ENCODE assay signal across 9 mouse cellular contexts in the genomic region with DNA sequence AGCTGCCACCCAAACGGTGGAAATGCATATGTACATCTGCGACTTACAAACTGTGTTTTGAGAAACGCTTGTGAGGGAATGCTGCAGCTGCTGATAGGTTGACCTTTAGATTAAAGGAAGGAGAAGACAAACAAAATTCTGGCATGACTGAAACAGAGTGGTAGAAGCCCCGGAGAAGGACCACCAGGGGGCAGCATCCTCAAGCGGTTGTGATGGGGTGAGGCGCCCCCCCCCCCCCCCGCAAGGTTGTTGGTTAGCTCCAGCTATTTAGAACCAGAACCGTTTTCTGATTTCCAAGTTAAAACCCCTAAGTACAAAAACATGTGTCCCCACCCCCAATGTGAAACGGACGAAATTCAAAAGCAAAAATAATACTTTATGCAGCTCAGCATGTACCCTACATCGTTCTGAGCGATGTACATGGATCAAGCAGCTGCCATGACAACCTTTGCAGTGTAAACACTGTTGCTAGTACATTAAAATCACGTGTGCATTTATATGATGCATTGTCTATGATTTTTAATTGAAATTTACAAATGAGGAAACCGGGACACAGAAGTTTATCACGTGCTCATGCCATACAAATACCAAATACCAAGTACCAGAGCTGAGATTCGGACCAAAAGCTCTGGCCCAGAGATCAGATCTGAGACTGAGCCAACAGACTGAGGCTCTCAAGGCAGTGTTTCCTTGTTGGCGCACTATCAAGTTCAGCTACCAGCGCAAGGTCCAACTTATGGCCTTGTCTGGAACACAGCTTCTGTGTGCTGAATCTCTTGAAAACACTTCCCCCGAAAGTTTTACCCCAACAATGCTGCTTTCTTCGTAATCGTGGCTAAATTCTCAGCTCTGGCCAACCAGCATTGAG.
A peak's percentile ranks its signal among the peaks of the same experiment; 100 is the strongest.
DNase-seq lines count a peak whose midpoint lies in the region; ATAC-seq and TF ChIP-seq lines count a peak whose summit lies in the region.
"Had no signal": no experiment of that assay in that cellular context is flagged by ENCODE, and none has a peak within 500 bp of the region (broad histone marks: within the 10 kb centered on the region; RNA-seq: fewer than 3 reads in every experiment).

No protein-coding gene starts in this region.

- H3K36me3 ChIP-seq in limb, embryonic 14.5 days (ENCODE audit: control insufficient read depth, insufficient read depth, low read length) = no peaks in the 10 kb centered on the region

- H3K9ac ChIP-seq in limb, embryonic 14.5 days (ENCODE audit: low read depth, low read length, severe bottlenecking) = no peak overlapping the region

- H3K4me1 ChIP-seq in limb, embryonic 14.5 days (ENCODE audit: control insufficient read depth, insufficient read depth, low read length) = no peaks in the 10 kb centered on the region

- no peak for ATAC-seq in limb, embryonic 14.5 days (ENCODE audit: low FRiP score, low read depth)

- intact Hi-C loops in heart, postnatal 14 days (cut with DNase I) = loop anchor here (1.0 to 5.0 kb wide), 6 partner anchors 27 to 401 kb away; no protein-coding TSS in a partner anchor

- no peaks in the 10 kb centered on the region for H3K9me3 ChIP-seq in limb, embryonic 14.5 days (ENCODE audit: control insufficient read depth, low read length)

- no peak overlapping the region for H3K27ac ChIP-seq in limb, embryonic 14.5 days (replicated peaks; ENCODE audit: low read depth, low read length)

- TF ChIP-seq POLR2A in limb, embryonic 14.5 days (IDR thresholded peaks at IDR 0.05; ENCODE audit: borderline replicate concordance, extremely low read depth, insufficient read depth, insufficient read length) = no peak

- peak; percentile 53 for DNase-seq in kidney, adult 9 months
- DNase-seq in kidney, adult 11 months = no peak
- DNase-seq in ZHBTc4 (ENCODE audit: low read depth, low spot score) = peak; percentile 48
- peak; percentile 67 to 85 for DNase-seq in cerebellum, postnatal 25 days
- DNase-seq in heart, postnatal 14 days = peak; percentile 83 to 85
- DNase-seq in limb, embryonic 14.5 days (ENCODE audit: low spot score) = peak; percentile 54
- DNase-seq in retina, postnatal 1 day = peak; percentile 24
- peak; percentile 23 to 45 for DNase-seq in urinary bladder, adult 18-20 months (ENCODE audit: low spot score in 2 of 2)

- no peaks in the 10 kb centered on the region for H3K27me3 ChIP-seq in limb, embryonic 14.5 days (ENCODE audit: control insufficient read depth, insufficient read depth, low read length)

- no peak overlapping the region for H3K4me2 ChIP-seq in limb, embryonic 14.5 days (replicated peaks; ENCODE audit: low read depth, low read length, severe bottlenecking)

- no peak overlapping the region for H3K4me3 ChIP-seq in limb, embryonic 14.5 days (replicated peaks; ENCODE audit: low read length)
- H3K4me3 ChIP-seq: erythroblast, embryonic 14.5 days had no signal

- 65% methylated on average over 20 of the region's 21 CpGs for WGBS in limb, embryonic 14.5 days
